ENCODE assay signal across 11 mouse cellular contexts in the genomic region with DNA sequence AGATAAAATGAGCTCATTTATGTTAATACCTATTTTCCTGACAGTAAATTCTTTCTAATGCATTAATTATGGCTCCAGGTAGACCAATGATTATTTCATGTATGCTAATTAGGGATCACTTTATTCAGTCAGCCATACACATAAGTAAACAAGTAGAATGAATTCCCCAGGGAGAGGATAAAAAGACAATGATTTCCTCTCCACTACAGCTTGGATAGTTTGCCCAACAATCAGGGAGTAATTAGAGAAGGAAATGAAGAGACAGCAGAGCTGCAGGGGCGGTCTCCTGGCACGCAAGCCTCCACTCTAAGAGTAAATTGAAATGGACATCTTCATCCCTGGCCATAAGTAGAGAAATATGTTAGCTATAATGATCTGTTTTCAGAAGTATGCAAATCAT.
"Had no signal": no experiment of that assay in that cellular context is flagged by ENCODE, and none has a peak within 500 bp of the region (broad histone marks: within the 10 kb centered on the region; RNA-seq: fewer than 3 reads in every experiment).

No protein-coding gene starts in this region.

- H3K36me3 ChIP-seq: limb, embryonic 12.5 days; stomach, embryonic 15.5 days had no signal

- H3K27me3 ChIP-seq: limb, embryonic 12.5 days; stomach, embryonic 15.5 days had no signal

- H3K4me2 ChIP-seq: limb, embryonic 12.5 days; stomach, embryonic 15.5 days had no signal

- DNase-seq: kidney, adult 8-10 months; kidney, postnatal 25 days; liver; lung, adult 18-20 months; lung, postnatal 36 days; thymus, adult 2 months; thymus, postnatal 25 days had no signal

- H3K9me3 ChIP-seq: limb, embryonic 12.5 days; stomach, embryonic 15.5 days had no signal

- H3K4me1 ChIP-seq: limb, embryonic 12.5 days; stomach, embryonic 15.5 days had no signal

- H3K27ac ChIP-seq: limb, embryonic 12.5 days; liver, embryonic 14.5 days; stomach, embryonic 15.5 days had no signal

- ATAC-seq: intestine, postnatal 0 days had no signal

- H3K4me3 ChIP-seq: limb, embryonic 12.5 days; stomach, embryonic 15.5 days had no signal

- H3K9ac ChIP-seq: limb, embryonic 12.5 days; liver, embryonic 14.5 days; stomach, embryonic 15.5 days had no signal
